Mouse (Mus musculus) liver, postnatal 0 days (tissue): ENCODE data around the gene Map3k13.

Experiments used
- CTCF ChIP-seq: sonication (generic); IDR thresholded peaks from 2 replicates; pipeline ENCODE4 v1.5.1; 2016; ENCODE audit warnings: antibody characterized with exemption, low read depth
- EP300 ChIP-seq: IDR thresholded peaks from 2 replicates; pipeline ENCODE4 v1.6.1; 2016; ENCODE audit warnings: antibody characterized with exemption, low read depth, mild to moderate bottlenecking

GRCm38 (mm10) chr16:21815669-21816010, 21.5 kb downstream of the Map3k13 start:
- TF ChIP-seq CTCF (no peak), EP300 (no peak)
